Mouse (Mus musculus) liver, postnatal 0 days (tissue): ENCODE results near the gene Zfp512.

Experiments used
- CTCF ChIP-seq: sonication (generic); IDR thresholded peaks from 2 replicates; pipeline ENCODE4 v1.5.1; 2016; ENCODE audit warnings: antibody characterized with exemption, low read depth
- EP300 ChIP-seq: IDR thresholded peaks from 2 replicates; pipeline ENCODE4 v1.6.1; 2016; ENCODE audit warnings: antibody characterized with exemption, low read depth, mild to moderate bottlenecking

DNA sequence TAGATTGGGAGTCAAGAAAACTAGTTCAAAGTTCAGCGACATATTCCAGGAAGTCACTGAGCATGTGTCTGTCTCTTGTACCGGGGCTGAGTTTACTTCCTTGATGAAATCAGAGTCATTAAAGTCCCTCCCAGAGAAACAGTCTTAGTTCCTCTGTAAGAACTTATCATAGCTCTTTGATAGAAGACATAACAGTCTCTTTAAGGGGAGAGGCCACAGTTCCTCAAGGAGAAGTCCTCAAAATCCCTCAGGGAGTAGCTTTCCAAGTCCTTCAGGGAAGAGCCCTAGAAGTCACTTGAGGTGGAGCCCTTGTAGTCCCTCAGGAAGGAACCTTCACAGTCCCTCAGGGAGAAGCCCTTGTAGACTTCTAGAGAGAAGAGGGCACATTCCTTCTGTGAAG is 895 bp upstream of the Zfp512 start:
- no peak for TF ChIP-seq CTCF
- TF ChIP-seq EP300: no peak
